Mouse (Mus musculus) lung, postnatal 0 days (tissue): ENCODE measurements at regions not wholly inside any gene's neighbourhood (a gene's known extent, or its start where the extent isn't known, plus 50 kb on each side); places are given as distances from the start of the nearest gene placed in this dataset.

Source experiments
- ATAC-seq: fragments of 200-750 bp; cut with Nextera tagmentation; 2 replicates; pipeline ENCODE4 v1.8.0; 2017; ENCODE audit warnings: moderate library complexity
- DNase-seq: peaks from one replicate; pipeline ENCODE4 v3.0.0-alpha.2; 2016; ENCODE audit warnings: low spot score
- H3K27ac ChIP-seq: fragments of 300-500 bp; sonication (generic); 2 replicates; pipeline ENCODE4 v1.5.1; 2014; ENCODE audit warnings: antibody characterized with exemption, mild to moderate bottlenecking, low read length, mixed read lengths
- H3K27me3 ChIP-seq: fragments of 300-500 bp; sonication (generic); replicated peaks from 2 replicates; pipeline ENCODE4 v1.6.1; 2014; ENCODE audit warnings: low read length, mixed read lengths; ENCODE audit not compliant: insufficient read depth
- H3K36me3 ChIP-seq: fragments of 300-500 bp; sonication (generic); 2 replicates; pipeline ENCODE4 v1.6.1; 2014; ENCODE audit warnings: low read length, mixed read lengths; ENCODE audit not compliant: insufficient read depth
- H3K4me1 ChIP-seq: fragments of 300-500 bp; sonication (generic); 2 replicates; pipeline ENCODE4 v1.6.1; 2014; ENCODE audit warnings: antibody characterized with exemption, low read depth, low read length, mixed read lengths; ENCODE audit not compliant: insufficient read depth
- H3K4me2 ChIP-seq: fragments of 300-500 bp; sonication (generic); replicated peaks from 2 replicates; pipeline ENCODE4 v1.6.1; 2014; ENCODE audit warnings: low read depth, mild to moderate bottlenecking, low read length, moderate library complexity, mixed read lengths
- H3K4me3 ChIP-seq: fragments of 300-500 bp; sonication (generic); 2 replicates; pipeline ENCODE4 v1.5.1; 2014; ENCODE audit warnings: low read depth, low read length
- H3K9ac ChIP-seq: fragments of 300-500 bp; sonication (generic); replicated peaks from 2 replicates; pipeline ENCODE4 v1.6.1; 2014; ENCODE audit warnings: low read depth, mild to moderate bottlenecking
- H3K9me3 ChIP-seq: fragments of 300-500 bp; sonication (generic); 2 replicates; pipeline ENCODE4 v1.6.1; 2016; ENCODE audit warnings: low read length, mixed read lengths
- CTCF ChIP-seq: IDR thresholded peaks from 2 replicates; pipeline ENCODE4 v1.5.1; 2016; ENCODE audit warnings: antibody characterized with exemption, mild to moderate bottlenecking
- EP300 ChIP-seq: IDR thresholded peaks from 2 replicates; pipeline ENCODE4 v1.6.1; 2016; ENCODE audit warnings: antibody characterized with exemption, mild to moderate bottlenecking, control low read depth
- WGBS: fragments of 180-500 bp; shearing (Covaris S2); extraction: QIAGEN DNeasy Blood & Tissue Kit; methylation state at CpG from one replicate; pipeline ENCODE4 v1.1.7; 2014; 5-methylcytosine and 5-hydroxymethylcytosine counted together

DNA sequence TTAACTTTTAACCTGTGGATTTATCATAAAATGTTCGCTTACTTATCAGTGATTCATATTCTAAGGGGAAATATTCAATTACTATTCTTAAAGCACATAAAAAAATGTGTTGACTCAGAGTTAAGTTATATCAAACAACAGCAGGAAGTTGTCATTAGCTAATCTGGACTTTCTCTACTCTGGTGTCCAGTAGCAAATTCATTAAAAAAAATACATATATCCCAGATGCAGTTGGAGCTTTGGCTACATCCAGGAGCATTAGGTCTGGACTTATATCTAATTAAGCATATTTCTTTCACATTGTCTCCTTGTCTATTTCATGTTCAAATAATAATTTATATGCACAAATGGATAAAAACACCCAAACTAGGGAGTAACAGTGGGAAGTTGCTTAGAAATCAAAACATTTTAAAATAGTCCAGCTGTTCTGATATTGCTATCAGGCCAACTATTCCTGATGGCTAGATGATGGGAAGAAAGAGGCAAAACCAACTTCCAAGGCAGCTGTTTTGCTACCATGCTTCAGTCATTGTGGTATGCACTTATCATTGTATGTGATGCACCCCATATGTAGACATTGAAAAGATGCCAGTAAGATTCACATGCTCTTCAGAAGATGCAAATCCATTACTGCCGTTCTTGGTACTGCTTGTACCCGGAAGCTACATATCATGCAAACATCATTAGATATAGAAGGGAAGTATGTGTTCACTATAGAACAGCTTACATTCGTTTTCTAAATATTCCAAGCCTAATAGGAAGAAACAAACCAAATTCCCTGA is 209.8 kb downstream of the 4933402N22Rik start:
- ATAC-seq = peak; percentile 62
- WGBS = 57% methylated on average over 4 of the region's 4 CpGs

GRCm38 (mm10) chr5:12138961-12139360 is 221.1 kb downstream of the 4933402N22Rik start:
- Histone ChIP-seq H3K4me2 (no peak overlapping the region), H3K4me3 (no peak overlapping the region), H3K9me3 (no peaks in the 10 kb centered on the region), H3K27ac (no peak overlapping the region), H3K4me1 (no peaks in the 10 kb centered on the region), H3K9ac (no peak overlapping the region), H3K36me3 (no peaks in the 10 kb centered on the region), H3K27me3 (no peaks in the 10 kb centered on the region)
- no peak for TF ChIP-seq EP300
- no peak for TF ChIP-seq CTCF
- ATAC-seq (no peak), DNase-seq (no peak)

More for the DNA sequence above, 209.8 kb downstream of the 4933402N22Rik start:
- Histone ChIP-seq H3K4me2 (no peak overlapping the region), H3K9ac (no peak overlapping the region), H3K27ac (no peak overlapping the region), H3K4me1 (no peaks in the 10 kb centered on the region), H3K4me3 (no peak overlapping the region), H3K9me3 (no peaks in the 10 kb centered on the region), H3K36me3 (no peaks in the 10 kb centered on the region), H3K27me3 (no peaks in the 10 kb centered on the region)
- peak; percentile 52 for DNase-seq
- no peak for TF ChIP-seq CTCF
- no peak for TF ChIP-seq EP300

DNA sequence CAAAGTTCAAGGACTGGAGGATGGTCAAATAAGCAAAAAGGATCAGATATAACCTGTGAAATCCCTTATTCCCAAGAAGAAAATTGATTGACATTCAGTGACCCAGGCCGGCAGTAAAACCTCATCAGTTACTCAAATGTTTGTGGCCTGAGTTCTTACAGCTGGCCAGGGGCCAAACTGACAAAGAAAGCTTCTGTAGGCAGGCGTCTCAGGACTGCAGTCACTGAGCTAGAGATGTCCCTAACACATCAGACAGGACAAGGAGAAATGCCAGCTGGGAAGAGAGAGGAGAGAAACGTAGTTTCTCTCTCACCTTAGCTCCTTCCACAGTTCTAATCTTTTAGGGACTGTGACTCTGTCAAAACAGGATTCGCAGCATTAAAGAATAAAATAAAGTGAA is 229.9 kb upstream of the Sema3d start:
- no peak for TF ChIP-seq CTCF
- TF ChIP-seq EP300 = no peak
- ATAC-seq = no peak

GRCm38 (mm10) chr5:12154551-12155091 is 228.6 kb upstream of the Sema3d start:
- no peaks in the 10 kb centered on the region for H3K36me3 ChIP-seq
- H3K9ac ChIP-seq = no peak overlapping the region
- no peak overlapping the region for H3K27ac ChIP-seq
- H3K4me1 ChIP-seq = peaks cover 2% of the 10 kb centered on the region; the same call in 1 of the 2 replicates
- no peak for DNase-seq
- TF ChIP-seq EP300 = no peak
- H3K4me3 ChIP-seq = no peak overlapping the region
- no peaks in the 10 kb centered on the region for H3K9me3 ChIP-seq
- WGBS = 22% methylated on average over 3 of the region's 3 CpGs
- H3K27me3 ChIP-seq = no peaks in the 10 kb centered on the region
- ATAC-seq = no peak
- H3K4me2 ChIP-seq = no peak overlapping the region

More for the DNA sequence above, 229.9 kb upstream of the Sema3d start:
- DNase-seq = peak; percentile 24
- no peaks in the 10 kb centered on the region for H3K36me3 ChIP-seq
- no peaks in the 10 kb centered on the region for H3K27me3 ChIP-seq
- peaks cover 2% of the 10 kb centered on the region; the same call in 1 of the 2 replicates for H3K4me1 ChIP-seq
- WGBS = 26% methylated on average over 4 of the region's 4 CpGs
- H3K4me3 ChIP-seq = no peak overlapping the region
- H3K4me2 ChIP-seq = no peak overlapping the region
- no peaks in the 10 kb centered on the region for H3K9me3 ChIP-seq
- no peak overlapping the region for H3K9ac ChIP-seq
- H3K27ac ChIP-seq = no peak overlapping the region

- 49% methylated on average over 1 of the region's 1 CpGs for WGBS
- Histone ChIP-seq H3K36me3 (no peaks in the 10 kb centered on the region), H3K27me3 (no peaks in the 10 kb centered on the region), H3K9me3 (no peaks in the 10 kb centered on the region), H3K27ac (no peak overlapping the region), H3K9ac (no peak overlapping the region), H3K4me3 (no peak overlapping the region), H3K4me2 (no peak overlapping the region), H3K4me1 (no peaks in the 10 kb centered on the region)
- ATAC-seq (no peak), DNase-seq (no peak)
- TF ChIP-seq CTCF (no peak), EP300 (no peak)
Measured at GRCm38 (mm10) chr5:12191681-12192080, 191.5 kb upstream of the Sema3d start.

- WGBS = 54% methylated on average over 1 of the region's 1 CpGs
- H3K36me3 ChIP-seq = no peaks in the 10 kb centered on the region
- no peak overlapping the region for H3K9ac ChIP-seq
- H3K9me3 ChIP-seq = no peaks in the 10 kb centered on the region
- TF ChIP-seq EP300 = no peak
- TF ChIP-seq CTCF = no peak
- DNase-seq (no peak), ATAC-seq (no peak)
- no peak overlapping the region for H3K4me3 ChIP-seq
- H3K27ac ChIP-seq = no peak overlapping the region
- no peaks in the 10 kb centered on the region for H3K27me3 ChIP-seq
- H3K4me1 ChIP-seq = no peaks in the 10 kb centered on the region
- H3K4me2 ChIP-seq = no peak overlapping the region
Measured at GRCm38 (mm10) chr5:12207452-12207851, 175.7 kb upstream of the Sema3d start.
